ENCODE assay signal across 8 mouse cellular contexts in genomic region chr13:110866713-110867112, GRCm38 (mm10).
DNase-seq lines count a peak whose midpoint lies in the region; ATAC-seq and TF ChIP-seq lines count a peak whose summit lies in the region.
"Had no signal": no experiment of that assay in that cellular context is flagged by ENCODE, and none has a peak within 500 bp of the region (broad histone marks: within the 10 kb centered on the region; RNA-seq: fewer than 3 reads in every experiment).

No protein-coding gene starts in this region.

- CTCF ChIA-PET in Patski (lab: Charles Lee): interaction anchor here (1.0 to 1.6 kb wide), 3 partner anchors 25 to 475 kb away, joined by 4 to 5 read pairs (median 4); no protein-coding TSS in a partner anchor

- H3K27me3 ChIP-seq in Patski: no peaks in the 10 kb centered on the region
- H3K27me3 ChIP-seq in lung, embryonic 14.5 days (ENCODE audit: insufficient read depth, low read length): no peaks in the 10 kb centered on the region

- WGBS in lung, embryonic 14.5 days: 37% methylated on average over 2 of the region's 2 CpGs

- H3K9ac ChIP-seq in lung, embryonic 14.5 days: no peak overlapping the region

- H3K27ac ChIP-seq in lung, embryonic 14.5 days (ENCODE audit: low read depth): no peak overlapping the region

- peak; percentile 19 to 27 for DNase-seq in heart, postnatal 10 days
- DNase-seq in heart, postnatal 14 days: no peak
- DNase-seq in Patski (ENCODE audit: low read depth, low spot score): no peak
- DNase-seq in embryo, embryonic 11 days: peak; percentile 30
- DNase-seq in lung, embryonic 14.5 days: peak; percentile 57
- no peak for DNase-seq in urinary bladder, postnatal 36 days (ENCODE audit: low spot score in 2 of 2)
- DNase-seq in layer of hippocampus, adult 18-20 months (ENCODE audit: low spot score in 2 of 2): no peak
- DNase-seq: cerebellum, postnatal 36 days had no signal

- H3K4me2 ChIP-seq in lung, embryonic 14.5 days: no peak overlapping the region

- TF ChIP-seq CTCF in Patski (IDR thresholded peaks at IDR 0.05): peak; percentile 51
- peak; percentile 46 for TF ChIP-seq CTCF in lung, embryonic 14.5 days (IDR thresholded peaks at IDR 0.05; ENCODE audit: low read depth)

- H3K4me1 ChIP-seq in lung, embryonic 14.5 days (ENCODE audit: insufficient read depth): no peaks in the 10 kb centered on the region

- H3K36me3 ChIP-seq in lung, embryonic 14.5 days (ENCODE audit: insufficient read depth): no peaks in the 10 kb centered on the region

- H3K9me3 ChIP-seq in lung, embryonic 14.5 days (ENCODE audit: low read depth, low read length): no peaks in the 10 kb centered on the region

- in situ Hi-C loops in Patski (cut with MboI; ENCODE audit: low pct_unique_long_range_greater_than_20kb): loop anchor here (5.0 kb wide), 1 partner anchor 546 kb away; no protein-coding TSS in a partner anchor

- no peak for ATAC-seq in Patski
- no peak for ATAC-seq in lung, embryonic 14.5 days (ENCODE audit: insufficient read depth)

- POLR2A ChIA-PET in Patski (lab: Charles Lee): no interaction called here

- H3K4me3 ChIP-seq in lung, embryonic 14.5 days (ENCODE audit: low read depth, low read length): no peak overlapping the region

- intact Hi-C loops in heart, postnatal 10 days (cut with DNase I): loop anchor here (1.0 to 10.0 kb wide), 4 partner anchors 102 to 548 kb away; no protein-coding TSS in a partner anchor
- intact Hi-C loops in heart, postnatal 14 days (cut with DNase I): loop anchor here (2.0 to 10.0 kb wide), 5 partner anchors 102 to 548 kb away; partner anchors contain the start of gene Plk2

Comparison
In these comparisons a context has a peak if more than half of its experiments do, and no peak if none do; other contexts are left out.
1. DNase-seq: peak in heart, postnatal 10 days (2 of 2), embryo, embryonic 11 days (single experiment) and lung, embryonic 14.5 days (single experiment); none in heart, postnatal 14 days (0 of 2), Patski (single experiment), urinary bladder, postnatal 36 days (0 of 2) and layer of hippocampus, adult 18-20 months (0 of 2).